Mouse (Mus musculus) thymus, adult 2 months (tissue): ENCODE measurements at regions not wholly inside any gene's neighbourhood (a gene's known extent, or its start where the extent isn't known, plus 50 kb on each side); places are given as distances from the start of the nearest gene placed in this dataset.

Experiments
- CTCF ChIP-seq: fragments of 200-500 bp; IDR thresholded peaks from 2 replicates; pipeline ENCODE4 v1.5.1; 2012; ENCODE audit warnings: mild to moderate bottlenecking, control low read depth, low read length, moderate library complexity, borderline replicate concordance; ENCODE audit not compliant: control insufficient read depth, poor library complexity, insufficient read depth; ENCODE audit errors: extremely low read depth
- POLR2A ChIP-seq: fragments of 200-500 bp; IDR thresholded peaks from 2 replicates; pipeline ENCODE4 v1.6.1; 2012; ENCODE audit warnings: mild to moderate bottlenecking, low read length, control low read depth, moderate library complexity; ENCODE audit not compliant: control insufficient read depth, poor library complexity, insufficient read depth; ENCODE audit errors: extremely low read depth

DNA sequence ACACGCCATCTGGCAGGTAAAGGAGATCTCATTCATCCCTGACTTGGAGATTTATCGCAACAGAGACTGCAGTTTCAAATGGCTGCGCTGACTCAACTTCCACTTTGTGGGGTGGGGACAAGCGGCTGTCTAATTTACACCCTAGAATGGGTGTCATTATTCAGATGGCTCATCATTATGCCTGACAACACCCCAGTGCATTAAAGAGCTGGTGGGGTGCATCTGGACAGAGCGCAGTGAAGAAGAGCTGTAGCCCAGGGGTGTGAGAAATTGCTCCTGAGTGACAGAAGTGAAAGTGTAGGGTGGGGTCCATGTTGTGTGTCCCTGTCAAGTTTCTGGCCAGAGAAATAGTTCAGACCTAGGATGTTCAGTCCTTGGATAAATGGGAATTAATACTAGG is 314.0 kb upstream of the Arrdc4 start:
- TF ChIP-seq POLR2A (no peak), CTCF (no peak)
